Mouse (Mus musculus): ENCODE results near the gene 4930590J08Rik. TPM values are rescaled to one million over a fixed set of nuclear protein-coding genes. Genes with fewer than 3 reads are reported as not detected.

4930590J08Rik gene
- 0.13 TPM in 2 replicates for polyA plus RNA-seq (2012; rRNA removed)

DNA sequence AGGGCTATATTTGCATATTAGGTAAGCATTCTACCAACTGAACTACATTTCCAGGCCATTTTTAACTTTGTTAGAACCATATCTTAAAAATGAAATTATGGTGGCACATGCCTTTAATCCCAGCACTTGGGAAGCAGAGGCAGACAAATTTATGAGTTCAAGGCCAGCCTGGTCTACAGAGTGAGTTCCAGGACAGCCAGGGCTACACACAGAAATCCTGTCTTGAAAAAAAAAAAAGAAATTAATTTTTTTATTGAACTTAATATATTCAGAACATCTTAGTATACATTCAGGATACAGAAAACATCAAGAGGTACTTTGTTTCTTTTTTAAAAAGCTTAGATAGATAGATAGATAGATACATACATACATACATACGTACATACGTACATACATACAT lies at the start of gene 4930590J08Rik:
Gene 4930590J08Rik (plus strand): TSS at position 301 of the 400 bp plus-strand sequence.

DNA sequence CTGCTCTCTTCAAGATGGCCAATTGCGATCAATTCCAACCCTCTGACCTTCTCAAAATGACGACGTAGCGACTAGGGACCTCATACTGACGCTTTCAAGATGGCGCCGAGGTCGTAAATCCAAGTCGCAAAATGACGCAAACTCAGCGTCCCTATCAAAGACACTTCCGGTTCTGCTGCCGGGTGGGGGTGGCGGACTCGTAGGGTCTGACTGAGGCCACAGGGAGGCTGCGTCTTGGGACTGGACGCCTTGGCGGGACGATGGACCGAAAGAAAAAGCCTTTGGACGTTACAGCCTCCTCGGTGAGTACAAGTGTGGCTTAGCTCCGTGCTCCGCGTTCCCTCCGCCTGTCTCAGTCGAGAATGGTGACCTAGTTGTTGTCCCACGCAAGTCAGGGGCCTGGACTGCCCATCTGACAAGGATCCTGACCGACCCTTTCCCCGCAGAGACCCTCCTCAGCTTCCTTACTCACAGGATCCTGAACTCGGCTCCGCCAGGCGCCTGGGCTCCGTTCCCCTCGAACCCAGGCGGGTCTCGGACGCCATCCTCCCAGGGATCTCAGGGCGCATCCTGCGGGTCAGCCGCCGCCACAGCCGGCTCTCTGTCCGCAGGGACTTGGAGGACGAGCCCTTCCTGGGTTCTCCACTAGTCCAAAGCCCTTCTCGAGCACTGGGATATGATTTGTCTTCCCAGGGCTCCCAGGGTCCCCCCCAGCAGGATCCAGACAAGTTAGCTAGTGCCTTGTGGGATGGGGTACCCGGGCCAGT lies 24.5 kb upstream of the 4930590J08Rik start, which contains the start of gene Ccdc174:
Gene Ccdc174 (plus strand): TSS at position 169 of the 767 bp plus-strand sequence.

DNA sequence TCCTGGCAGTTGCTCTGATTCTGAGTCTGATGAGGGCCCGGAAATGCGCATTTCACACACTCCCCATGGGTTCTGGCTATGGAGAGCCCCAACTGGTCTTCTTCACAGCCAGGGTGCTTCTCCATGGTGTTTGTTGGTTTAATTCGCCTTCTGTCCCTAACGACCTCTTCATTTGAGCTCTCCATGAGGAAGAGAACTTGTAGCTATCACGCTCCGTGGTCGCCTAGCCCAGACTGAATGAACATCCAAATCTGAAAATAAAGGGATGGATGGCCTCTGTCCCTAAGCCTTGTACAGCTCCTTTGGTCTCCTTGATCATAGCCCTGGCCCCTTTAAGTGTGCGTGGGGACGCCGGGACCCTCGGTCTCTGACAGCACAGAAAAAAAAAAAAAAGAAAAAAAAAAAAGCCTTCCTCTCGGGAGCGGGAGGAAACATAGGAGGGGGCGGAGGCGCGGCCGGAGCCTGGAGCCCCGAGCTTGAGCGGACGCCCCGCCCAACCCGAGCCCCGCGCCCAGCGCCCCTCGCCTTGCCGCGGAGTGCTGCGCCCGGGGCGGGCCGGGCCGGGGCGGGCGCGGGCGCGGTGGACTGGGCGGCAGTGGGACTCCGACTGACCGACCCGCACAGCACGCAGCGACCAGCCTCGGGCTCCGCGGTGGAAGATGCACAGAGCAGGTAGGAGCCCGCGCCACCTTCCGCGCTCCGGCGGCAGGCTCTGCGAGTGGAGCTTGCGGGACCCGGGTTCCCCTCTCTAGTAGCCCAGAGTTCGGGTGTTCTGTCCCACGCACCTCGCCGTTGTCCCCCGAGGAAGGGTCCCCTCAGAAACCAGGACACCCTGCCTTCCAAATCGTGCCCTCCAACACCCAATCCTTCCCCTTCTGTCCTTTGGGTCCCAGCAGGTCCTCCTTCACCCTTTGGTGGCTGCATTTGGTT lies 76.0 kb downstream of the 4930590J08Rik start, which contains the start of gene Fgd5:
Gene Fgd5 (plus strand): TSS at position 508 of the 930 bp plus-strand sequence.

Other genes with a start within 250 kb of the 4930590J08Rik start
- 12.7 and 15.6 TPM in 2 replicates for gene Slc6a6, start 218.8 kb upstream of the 4930590J08Rik start, polyA plus RNA-seq (2012; rRNA removed)
- 0.01 and 0.03 TPM in 2 replicates for gene Grip2, start 75.6 kb upstream of the 4930590J08Rik start, polyA plus RNA-seq (2012; rRNA removed)
- gene Ccdc174, start 24.8 kb upstream of the 4930590J08Rik start, polyA plus RNA-seq (2012; rRNA removed) = 5.5 and 6.3 TPM in 2 replicates
- gene Fgd5, start 76.1 kb downstream of the 4930590J08Rik start, polyA plus RNA-seq (2012; rRNA removed) = 2.2 and 2.6 TPM in 2 replicates
- 5.5 TPM in 2 replicates for gene Nr2c2, start 188.6 kb downstream of the 4930590J08Rik start, polyA plus RNA-seq (2012; rRNA removed)